Mouse (Mus musculus) heart, embryonic 11.5 days (tissue): ENCODE results near the gene Egfem1. TPM values are rescaled to one million over a fixed set of nuclear protein-coding genes. Genes with fewer than 3 reads are reported as not detected.

ENCODE experiments used
- ATAC-seq: fragments of 200-750 bp; cut with Nextera tagmentation; replicated peaks from 2 replicates; pipeline ENCODE4 v1.8.0; 2017; ENCODE audit warnings: moderate library complexity; ENCODE audit not compliant: insufficient number of reproducible peaks, low FRiP score, low TSS enrichment
- H3K27ac ChIP-seq: fragments of 300-500 bp; sonication (generic); 2 replicates; pipeline ENCODE4 v1.5.1; 2014; ENCODE audit warnings: mild to moderate bottlenecking, low read depth, low read length
- H3K27me3 ChIP-seq: fragments of 300-500 bp; sonication (generic); 2 replicates; pipeline ENCODE4 v1.6.1; 2014; ENCODE audit warnings: mild to moderate bottlenecking, low read length, mixed read lengths; ENCODE audit not compliant: control insufficient read depth, insufficient read depth
- H3K36me3 ChIP-seq: fragments of 300-500 bp; sonication (generic); 2 replicates; pipeline ENCODE4 v1.6.1; 2014; ENCODE audit warnings: mild to moderate bottlenecking, low read length, moderate library complexity, mixed read lengths; ENCODE audit not compliant: control insufficient read depth, insufficient read depth
- H3K4me1 ChIP-seq: fragments of 300-500 bp; sonication (generic); 2 replicates; pipeline ENCODE4 v1.6.1; 2014; ENCODE audit warnings: low read length; ENCODE audit not compliant: control insufficient read depth, insufficient read depth
- H3K4me2 ChIP-seq: fragments of 300-500 bp; sonication (generic); 2 replicates; pipeline ENCODE4 v1.6.1; 2014; ENCODE audit warnings: mild to moderate bottlenecking, moderate library complexity
- H3K4me3 ChIP-seq: fragments of 300-500 bp; sonication (generic); 2 replicates; pipeline ENCODE4 v1.5.1; 2014; ENCODE audit warnings: low read depth, low read length
- H3K9ac ChIP-seq: fragments of 300-500 bp; sonication (generic); 2 replicates; pipeline ENCODE4 v1.6.1; 2014; ENCODE audit warnings: mild to moderate bottlenecking, low read depth, low read length, moderate library complexity
- H3K9me3 ChIP-seq: fragments of 300-500 bp; sonication (generic); replicated peaks from 2 replicates; pipeline ENCODE4 v1.6.1; 2016; ENCODE audit warnings: low read length; ENCODE audit not compliant: control insufficient read depth
- whole genome bisulfite sequencing: fragments of 180-500 bp; shearing (Covaris S2); extraction: QIAGEN DNeasy Blood & Tissue Kit; methylation state at CpG from one replicate; pipeline ENCODE4 v1.1.7; 2014; ENCODE audit not compliant: insufficient replicate concordance; 5-methylcytosine and 5-hydroxymethylcytosine counted together
- polyA plus RNA-seq: library from polyadenylated mRNA; unstranded; fragments of >200 nt; fragmentation: Nextera tagmentation; extraction: Ambion mirVana; gene quantifications from 2 replicates; pipeline ENCODE4 v1.2.1, GENCODE M21; 2014

Egfem1 gene
- polyA plus RNA-seq, 1 experiment from 2014 or later, result 0.11 TPM

- H3K36me3 ChIP-seq, result no peaks in the 10 kb centered on the region
- no peaks in the 10 kb centered on the region for H3K27me3 ChIP-seq
- H3K4me2 ChIP-seq, result no peak overlapping the region
- no peak overlapping the region for H3K9ac ChIP-seq
- no peak overlapping the region for H3K27ac ChIP-seq
- no peak for ATAC-seq
- no peaks in the 10 kb centered on the region for H3K4me1 ChIP-seq
- 84% methylated on average over 1 of the region's 1 CpGs for WGBS
- no peak overlapping the region for H3K4me3 ChIP-seq
- H3K9me3 ChIP-seq, result no peaks in the 10 kb centered on the region
Observed at GRCm38 (mm10) chr3:29619586-29619985, 537.8 kb downstream of the Egfem1 start.

- no peak for ATAC-seq
- no peak overlapping the region for H3K4me3 ChIP-seq
- H3K27me3 ChIP-seq, result no peaks in the 10 kb centered on the region
- 61% methylated on average over 2 of the region's 2 CpGs for WGBS
- H3K4me2 ChIP-seq, result no peak overlapping the region
- no peak overlapping the region for H3K27ac ChIP-seq
- no peak overlapping the region for H3K9ac ChIP-seq
- H3K36me3 ChIP-seq, result no peaks in the 10 kb centered on the region
- H3K4me1 ChIP-seq, result no peaks in the 10 kb centered on the region
- no peaks in the 10 kb centered on the region for H3K9me3 ChIP-seq
Observed at GRCm38 (mm10) chr3:29639819-29640218, 558.0 kb downstream of the Egfem1 start.

- no peak overlapping the region for H3K4me2 ChIP-seq
- H3K4me1 ChIP-seq, result no peaks in the 10 kb centered on the region
- no peak overlapping the region for H3K27ac ChIP-seq
- no peak overlapping the region for H3K4me3 ChIP-seq
- H3K9ac ChIP-seq, result no peak overlapping the region
- H3K27me3 ChIP-seq, result no peaks in the 10 kb centered on the region
- H3K9me3 ChIP-seq, result no peaks in the 10 kb centered on the region
- WGBS, result 78% methylated on average over 2 of the region's 2 CpGs
- H3K36me3 ChIP-seq, result no peaks in the 10 kb centered on the region
- no peak for ATAC-seq
Observed at GRCm38 (mm10) chr3:29666796-29667195, 585.0 kb downstream of the Egfem1 start.

- Histone ChIP-seq H3K36me3 (no peaks in the 10 kb centered on the region), H3K4me1 (no peaks in the 10 kb centered on the region), H3K4me2 (no peak overlapping the region), H3K4me3 (no peak overlapping the region), H3K9ac (no peak overlapping the region), H3K27ac (no peak overlapping the region), H3K9me3 (no peaks in the 10 kb centered on the region), H3K27me3 (no peaks in the 10 kb centered on the region)
- 86% methylated on average over 8 of the region's 8 CpGs for WGBS
- no peak for ATAC-seq
Observed at GRCm38 (mm10) chr3:29689367-29690285, 607.8 kb downstream of the Egfem1 start.

GRCm38 (mm10) chr3:29701126-29701525, 619.3 kb downstream of the Egfem1 start:
- 51% methylated on average over 2 of the region's 2 CpGs for WGBS
- no peaks in the 10 kb centered on the region for H3K4me1 ChIP-seq
- ATAC-seq, result no peak
- no peaks in the 10 kb centered on the region for H3K27me3 ChIP-seq
- no peaks in the 10 kb centered on the region for H3K36me3 ChIP-seq
- H3K9ac ChIP-seq, result no peak overlapping the region
- no peak overlapping the region for H3K4me3 ChIP-seq
- no peak overlapping the region for H3K4me2 ChIP-seq
- H3K9me3 ChIP-seq, result no peaks in the 10 kb centered on the region
- H3K27ac ChIP-seq, result no peak overlapping the region

- H3K27ac ChIP-seq, result no peak overlapping the region
- H3K9ac ChIP-seq, result no peak overlapping the region
- ATAC-seq, result no peak
- no peaks in the 10 kb centered on the region for H3K4me1 ChIP-seq
- no peak overlapping the region for H3K4me3 ChIP-seq
- H3K27me3 ChIP-seq, result no peaks in the 10 kb centered on the region
- 83% methylated on average over 2 of the region's 2 CpGs for WGBS
- H3K4me2 ChIP-seq, result no peak overlapping the region
- H3K36me3 ChIP-seq, result no peaks in the 10 kb centered on the region
- H3K9me3 ChIP-seq, result no peaks in the 10 kb centered on the region
Observed at GRCm38 (mm10) chr3:29706816-29707215, 625.0 kb downstream of the Egfem1 start.

- Histone ChIP-seq H3K9me3 (no peaks in the 10 kb centered on the region), H3K4me2 (no peak overlapping the region), H3K4me1 (no peaks in the 10 kb centered on the region), H3K27ac (no peak overlapping the region), H3K4me3 (no peak overlapping the region), H3K36me3 (no peaks in the 10 kb centered on the region), H3K9ac (no peak overlapping the region), H3K27me3 (no peaks in the 10 kb centered on the region)
- WGBS, result 81% methylated on average over 1 of the region's 1 CpGs
- no peak for ATAC-seq
Observed at GRCm38 (mm10) chr3:29707467-29707866, 625.6 kb downstream of the Egfem1 start.

- WGBS, result 56% methylated on average over 8 of the region's 8 CpGs
- no peak for ATAC-seq
- no peaks in the 10 kb centered on the region for H3K27me3 ChIP-seq
- no peaks in the 10 kb centered on the region for H3K4me1 ChIP-seq
- no peak overlapping the region for H3K27ac ChIP-seq
- no peak overlapping the region for H3K9ac ChIP-seq
- no peak overlapping the region for H3K4me3 ChIP-seq
- H3K36me3 ChIP-seq, result no peaks in the 10 kb centered on the region
- H3K4me2 ChIP-seq, result no peak overlapping the region
- no peaks in the 10 kb centered on the region for H3K9me3 ChIP-seq
Observed at GRCm38 (mm10) chr3:29726376-29726967, 644.6 kb downstream of the Egfem1 start.
